Comparison of ENCODE assay signal across 8 mouse cellular contexts in genomic region chr19:4854552-4855469, GRCm38 (mm10). TPM values are rescaled to one million over a fixed set of nuclear protein-coding genes. Genes with fewer than 3 reads are reported as not detected.
A peak's percentile ranks its signal among the peaks of the same experiment; 100 is the strongest.
DNase-seq lines count a peak whose midpoint lies in the region; ATAC-seq and TF ChIP-seq lines count a peak whose summit lies in the region.

TSS of gene Ctsf (plus strand) at chr19:4855130.

- H3K4me1 ChIP-seq in embryonic facial prominence, embryonic 14.5 days (ENCODE audit: control insufficient read depth, insufficient read depth, low read length) = 0 out of 2 replicates have a peak, but pooled peaks cover 7% of the 10 kb centered on the region

- H3K4me2 ChIP-seq in embryonic facial prominence, embryonic 14.5 days (ENCODE audit: low read depth, low read length) = peak within 1 kb of the TSS; percentile 97

- 6% methylated on average over 35 of the region's 45 CpGs for WGBS in embryonic facial prominence, embryonic 14.5 days

- no peaks in the 10 kb centered on the region for H3K9me3 ChIP-seq in embryonic facial prominence, embryonic 14.5 days (ENCODE audit: control insufficient read depth, low read length)

- peak; percentile 96 for ATAC-seq in embryonic facial prominence, embryonic 14.5 days (ENCODE audit: low read depth)

- H3K27ac ChIP-seq in embryonic facial prominence, embryonic 14.5 days (replicated peaks; ENCODE audit: low read depth, low read length) = no peak within 1 kb of the TSS

- no peaks in the 10 kb centered on the region for H3K27me3 ChIP-seq in embryonic facial prominence, embryonic 14.5 days (replicated peaks; ENCODE audit: control insufficient read depth, insufficient read depth, low read length)

- TF ChIP-seq CTCF in brain, embryonic 14.5 days (IDR thresholded peaks at IDR 0.05; ENCODE audit: borderline replicate concordance, extremely low read depth, insufficient read depth, insufficient read length) = no peak

- no peak for TF ChIP-seq POLR2A in brain, embryonic 14.5 days (IDR thresholded peaks at IDR 0.05; ENCODE audit: borderline replicate concordance, extremely low read depth, insufficient read depth, insufficient read length, poor library complexity, severe bottlenecking)

- peak within 1 kb of the TSS; percentile 68 for H3K9ac ChIP-seq in embryonic facial prominence, embryonic 14.5 days (ENCODE audit: low read depth, low read length)

- intact Hi-C loops in left cerebral cortex, postnatal 25 days (cut with DNase I) = no loop called here

- H3K4me3 ChIP-seq in embryonic facial prominence, embryonic 14.5 days (ENCODE audit: low read depth, low read length) = peak within 1 kb of the TSS; percentile 53

- no peaks in the 10 kb centered on the region for H3K36me3 ChIP-seq in embryonic facial prominence, embryonic 14.5 days (ENCODE audit: control insufficient read depth, insufficient read depth, low read length)

- peak; percentile 91 for DNase-seq in brain, embryonic 14.5 days (ENCODE audit: low read depth)
- DNase-seq in embryonic facial prominence, embryonic 14.5 days (ENCODE audit: low spot score) = peak; percentile 90
- DNase-seq in heart, adult 11 months = peak; percentile 99
- peak; percentile 95 for DNase-seq in kidney, adult 11 months
- peak; percentile 88 to 95 for DNase-seq in left cerebral cortex, postnatal 25 days (ENCODE audit: low spot score in 2 of 2)
- peak; percentile 88 for DNase-seq in mesoderm, embryonic 11.5 days (ENCODE audit: low read depth, low spot score)
- peak; percentile 85 for DNase-seq in right cerebral cortex, postnatal 4 days
- no peak for DNase-seq in thymus, postnatal 36 days

RNA-seq across cellular contexts. Expression of gene Ctsf, which starts in this region (rescaled TPM):
- polyA plus RNA-seq in brain, embryonic 14.5 days (2012; rRNA removed) = 73.6 and 85.2 TPM in 2 replicates
- polyA plus RNA-seq in embryonic facial prominence, embryonic 14.5 days (2014; fragmentation: Nextera tagmentation; extraction: Ambion mirVana) = 44.1 and 50.4 TPM in 2 replicates
- 100 to 1,000 TPM; 106 to 113 TPM for total RNA-seq in left cerebral cortex, postnatal 25 days (2021)

Comparison
In these comparisons a context has a peak if more than half of its experiments do, and no peak if none do; other contexts are left out.
1. DNase-seq: peak in brain, embryonic 14.5 days (single experiment), embryonic facial prominence, embryonic 14.5 days (single experiment), heart, adult 11 months (single experiment), kidney, adult 11 months (single experiment), left cerebral cortex, postnatal 25 days (2 of 2), mesoderm, embryonic 11.5 days (single experiment) and right cerebral cortex, postnatal 4 days (single experiment); none in thymus, postnatal 36 days (0 of 2).